Mouse (Mus musculus) adrenal gland, adult 8-10 months (tissue): ENCODE results near the gene Hcls1. TPM values are rescaled to one million over a fixed set of nuclear protein-coding genes. Genes with fewer than 3 reads are reported as not detected.

ENCODE experiments used
- DNase-seq: peaks from one replicate; pipeline ENCODE4 v3.0.0; 2022
- total RNA-seq, 4 experiments: library from RNA; stranded (reverse); gene quantifications; 2 replicates each; pipeline ENCODE4 v1.2.4; 2022

Hcls1 gene
- 10 to 100 TPM; 10.0 to 17.2 (median 13.7) TPM for total RNA-seq

DNA sequence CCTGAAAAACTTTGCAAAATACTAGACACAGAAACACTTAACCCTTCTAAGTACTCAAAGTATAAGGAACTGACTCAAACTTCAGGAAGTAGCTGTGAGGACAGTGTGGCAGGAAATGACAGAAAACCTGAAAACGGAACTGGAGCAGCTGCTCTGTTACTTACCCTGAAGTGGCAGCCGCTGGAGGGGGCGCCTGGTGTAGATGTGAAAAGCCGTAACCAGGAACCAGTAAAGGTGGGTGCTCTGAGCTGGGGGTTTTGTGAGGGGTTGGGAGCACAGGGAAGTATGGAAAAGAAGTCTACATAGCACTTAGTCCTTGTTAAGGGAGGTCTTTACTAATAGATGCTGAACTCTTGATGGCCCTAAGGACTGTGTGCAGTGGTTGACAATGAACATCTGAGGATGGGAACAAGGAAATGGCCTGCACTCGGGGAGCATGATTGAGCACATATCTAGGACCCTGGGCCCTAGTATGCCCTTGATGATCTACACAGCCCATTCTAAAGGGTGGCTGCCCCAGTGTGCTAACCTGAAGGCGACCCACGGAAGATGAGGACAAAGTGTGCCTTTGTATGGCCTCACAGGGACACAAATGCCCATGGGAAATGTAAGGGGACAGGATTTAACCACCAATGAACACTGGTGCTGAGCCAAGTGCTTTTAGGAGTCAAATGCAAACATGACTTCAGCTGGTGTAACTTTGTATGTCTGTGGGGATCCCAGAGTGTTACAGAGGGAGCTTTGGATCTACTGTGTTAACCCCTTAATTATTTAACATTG lies at the start of gene Hcls1:
TSS of gene Hcls1 (plus strand) at position 143 of the 780 bp plus-strand sequence.
- no peak for DNase-seq

DNA sequence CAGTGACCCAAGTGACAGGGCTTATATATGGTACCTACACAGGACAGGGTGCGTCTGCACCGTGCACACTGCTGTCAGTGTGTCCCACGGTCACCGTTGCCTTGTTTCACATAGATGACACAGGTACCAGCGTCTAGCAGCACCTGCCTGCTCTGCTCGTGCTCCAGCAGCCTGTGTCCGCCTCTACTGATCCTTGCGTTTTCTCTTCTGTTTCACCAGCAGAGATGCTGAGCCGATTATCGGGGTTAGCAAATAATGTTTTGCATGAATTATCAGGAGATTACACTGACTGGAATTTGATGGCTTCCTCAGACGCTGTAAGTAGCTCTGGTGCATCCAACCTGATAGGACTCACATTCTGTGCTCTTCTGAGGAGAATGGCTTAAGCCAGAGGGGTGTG lies 48.9 kb upstream of the Hcls1 start:
- DNase-seq: no peak

DNA sequence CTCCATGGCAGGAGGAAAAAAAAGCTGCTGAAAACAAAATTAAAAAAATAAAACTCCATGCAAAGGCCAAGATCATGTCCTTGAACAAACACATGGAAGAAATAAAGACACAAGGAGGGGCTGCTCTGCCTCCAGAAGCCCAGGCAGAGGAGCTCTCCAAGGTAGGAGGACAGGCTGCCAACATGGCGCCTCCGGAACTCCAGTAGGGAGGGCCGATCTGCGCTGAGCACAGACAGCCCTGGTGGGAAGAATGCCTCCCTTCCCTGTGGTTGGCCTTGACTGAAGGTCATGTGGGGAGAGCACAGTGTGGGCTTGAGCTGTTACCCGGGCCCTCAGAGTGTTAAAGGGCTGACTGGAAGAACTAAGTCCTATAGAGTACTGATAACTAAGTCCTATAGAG lies 47.2 kb upstream of the Hcls1 start:
- no peak for DNase-seq

DNA sequence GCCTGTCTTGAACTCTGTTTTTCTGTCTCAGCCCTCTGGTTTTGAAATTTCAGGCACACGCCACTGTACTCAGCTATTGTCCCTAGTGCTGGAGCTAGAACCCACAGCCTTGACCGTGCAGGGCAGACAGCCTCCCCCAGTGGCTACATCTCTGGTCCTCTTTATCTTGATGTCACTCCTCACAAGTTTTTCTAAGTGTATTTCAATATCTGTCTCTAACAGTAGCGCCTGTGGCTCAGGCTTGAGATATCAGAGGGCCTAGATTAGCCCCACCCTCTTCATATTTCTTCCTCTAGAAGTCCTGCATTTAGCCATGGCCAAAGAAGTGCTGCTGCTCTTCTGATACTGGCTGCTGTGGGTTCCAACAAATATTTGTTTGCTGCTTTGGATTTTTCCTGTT lies 44.2 kb upstream of the Hcls1 start:
- DNase-seq: no peak

DNA sequence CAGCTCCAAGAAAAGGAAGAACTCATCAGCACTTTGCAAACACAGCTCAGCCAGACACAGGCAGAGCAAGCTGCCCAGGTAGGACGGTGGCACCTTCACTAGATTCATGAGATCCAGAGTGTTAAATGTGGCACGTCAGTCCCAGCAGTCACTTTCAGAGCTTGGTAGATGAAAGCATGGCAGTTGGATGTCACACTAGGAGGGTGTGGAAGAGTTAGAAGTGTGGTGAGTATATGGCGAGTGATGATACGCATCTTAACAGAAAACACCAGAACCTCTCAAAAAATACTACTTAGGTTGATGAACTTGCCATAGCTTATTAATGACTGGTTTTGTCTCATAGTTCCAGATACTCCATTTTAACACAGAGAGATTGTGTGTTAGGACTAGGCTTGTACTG lies 43.4 kb upstream of the Hcls1 start:
- no peak for DNase-seq

DNA sequence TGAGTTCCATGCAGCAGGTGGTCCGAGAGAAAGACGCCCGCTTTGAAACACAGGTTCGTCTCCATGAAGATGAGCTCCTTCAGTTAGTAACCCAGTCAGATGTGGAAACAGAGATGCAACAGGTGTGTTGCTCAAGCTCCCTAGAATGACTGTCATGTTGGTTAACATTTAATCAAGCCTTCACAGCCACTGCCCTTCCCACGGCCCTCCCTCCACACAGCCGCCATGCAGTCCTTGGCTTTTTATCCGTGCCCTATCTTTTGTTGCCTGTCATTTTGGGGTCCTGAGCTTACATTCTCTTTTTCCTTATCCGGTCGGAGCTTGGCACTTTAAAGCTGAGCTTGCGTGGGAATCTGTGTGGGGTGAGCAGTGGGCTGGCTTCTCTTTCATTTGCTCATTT lies 41.5 kb upstream of the Hcls1 start:
- no peak for DNase-seq

DNA sequence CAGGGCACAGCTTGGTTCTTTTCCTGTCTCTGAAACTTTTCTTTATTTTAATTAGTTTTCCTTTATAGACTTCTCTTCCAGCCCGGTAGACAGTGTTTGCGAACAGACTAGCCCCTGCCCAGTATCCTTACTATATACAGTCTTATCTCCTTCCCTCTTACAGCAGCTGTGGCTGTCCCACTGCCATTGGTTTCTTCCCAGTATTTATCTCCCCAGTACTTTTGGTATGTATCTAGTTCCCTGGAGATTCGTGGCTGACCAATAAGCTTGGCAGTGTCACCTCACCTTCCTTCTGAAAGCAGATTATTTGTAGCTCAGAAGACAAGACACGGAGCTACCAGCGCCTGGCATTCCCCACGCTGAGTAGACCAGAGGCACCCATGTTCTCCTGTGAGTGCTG lies 38.1 kb upstream of the Hcls1 start:
- DNase-seq: no peak

DNA sequence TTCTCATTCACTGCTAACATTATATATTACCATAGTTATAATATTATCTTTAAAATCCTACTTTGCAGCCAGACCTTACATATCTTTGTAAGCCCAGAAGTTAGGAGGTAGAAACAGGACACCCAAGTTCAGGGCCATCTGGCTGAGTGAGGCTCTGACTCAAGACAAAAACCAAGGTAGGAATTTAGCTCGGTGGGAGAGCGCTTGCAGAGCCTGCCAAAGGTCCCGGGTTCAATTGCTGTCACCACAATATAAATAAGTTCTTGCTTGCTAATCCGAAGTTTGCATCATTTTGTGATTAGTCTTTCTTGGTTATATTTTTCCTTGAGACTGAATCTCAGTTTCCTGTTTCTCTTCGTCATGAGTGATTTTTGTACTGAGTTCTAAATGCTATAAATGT lies 31.6 kb upstream of the Hcls1 start:
- DNase-seq: peak; percentile 35

DNA sequence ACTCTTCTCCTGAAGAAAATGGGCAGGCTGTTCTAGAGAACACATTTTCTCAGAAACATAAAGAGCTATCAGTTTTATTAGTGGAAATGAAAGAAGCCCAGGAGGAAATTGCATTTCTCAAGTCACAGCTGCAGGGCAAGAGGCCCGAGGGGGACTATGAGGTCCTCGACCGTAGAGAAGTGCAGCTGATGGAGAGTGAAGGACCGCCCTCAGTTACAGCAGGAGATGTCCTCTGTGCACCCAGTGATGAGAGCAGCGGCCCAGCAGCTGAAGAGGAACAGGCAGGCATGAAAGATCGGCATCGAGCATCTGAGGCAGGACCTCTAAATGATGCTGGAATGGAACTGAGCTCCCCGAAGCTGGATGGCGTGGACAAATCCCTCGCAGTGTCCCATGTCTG lies 22.9 kb upstream of the Hcls1 start:
- DNase-seq: no peak

DNA sequence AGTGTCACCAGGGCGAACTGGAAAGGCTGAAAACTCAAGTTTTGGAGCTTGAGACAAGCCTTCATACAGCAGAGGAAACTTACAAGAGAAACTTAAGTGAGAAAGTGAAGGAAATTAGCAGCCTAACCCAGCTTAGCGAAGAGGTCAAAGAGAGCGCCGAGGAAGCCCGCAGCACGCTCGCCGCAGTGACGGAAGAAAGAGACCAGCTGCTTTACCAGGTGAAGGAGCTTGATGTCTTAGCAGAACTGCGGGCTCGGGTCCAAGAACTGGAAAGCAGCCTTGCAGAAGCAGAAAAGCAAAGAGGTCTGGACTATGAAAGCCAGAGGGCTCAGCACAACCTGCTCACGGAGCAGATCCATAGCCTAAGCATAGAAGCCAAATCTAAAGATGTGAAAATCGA lies 22.5 kb upstream of the Hcls1 start:
- DNase-seq: no peak

DNA sequence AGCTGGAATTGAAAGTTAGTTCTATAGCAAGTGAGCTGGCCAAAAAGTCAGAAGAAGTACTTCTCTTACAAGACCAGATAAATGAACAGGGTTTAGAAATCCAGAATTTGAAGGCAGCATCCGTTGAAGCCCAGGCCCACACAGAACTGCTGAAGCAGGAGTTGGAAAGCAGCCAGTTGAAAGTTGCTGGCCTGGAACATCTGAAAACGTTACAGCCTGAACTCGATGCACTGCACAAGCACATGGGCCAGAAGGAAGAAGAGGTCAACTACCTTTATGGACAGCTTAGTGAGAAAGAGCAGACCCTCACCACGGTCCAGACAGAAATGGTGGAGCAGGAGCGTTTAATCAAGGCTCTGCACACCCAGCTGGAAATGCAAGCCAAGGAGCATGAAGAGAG lies 20.6 kb upstream of the Hcls1 start:
- no peak for DNase-seq

DNA sequence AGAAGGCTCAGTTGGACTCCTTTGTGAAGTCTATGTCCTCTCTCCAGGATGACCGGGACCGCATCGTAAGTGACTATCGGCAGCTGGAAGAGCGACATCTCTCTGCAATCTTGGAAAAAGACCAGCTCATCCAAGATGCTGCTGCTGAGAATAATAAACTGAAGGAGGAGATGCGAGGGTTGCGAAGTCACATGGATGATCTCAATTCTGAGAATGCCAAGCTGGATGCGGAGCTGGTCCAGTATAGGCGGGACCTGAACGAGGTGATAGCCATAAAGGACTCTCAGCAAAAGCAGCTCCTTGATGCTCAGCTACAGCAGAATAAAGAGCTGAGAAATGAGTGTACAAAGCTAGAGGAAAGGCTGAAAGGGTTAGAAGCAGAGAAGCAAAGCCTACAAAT lies 16.3 kb upstream of the Hcls1 start:
- no peak for DNase-seq

DNA sequence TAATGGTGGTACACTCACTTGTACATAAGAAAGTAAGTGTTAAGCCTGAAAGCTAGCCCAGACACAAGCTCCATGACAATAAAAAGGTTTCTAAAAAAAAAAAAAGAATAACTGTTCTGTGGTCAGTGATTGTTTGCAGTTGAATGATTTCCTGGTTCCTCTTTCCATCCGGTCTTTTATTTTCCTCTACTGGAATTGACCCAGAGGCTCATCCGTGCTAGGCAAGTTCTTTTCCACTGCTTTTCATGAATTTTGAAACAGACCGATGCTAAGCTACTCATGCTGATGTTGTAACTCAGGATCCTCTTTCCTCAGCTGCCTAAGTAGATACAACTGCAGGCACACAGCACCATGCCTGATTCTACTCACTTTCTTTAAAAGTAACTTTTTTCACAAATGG lies 14.4 kb upstream of the Hcls1 start:
- no peak for DNase-seq

DNA sequence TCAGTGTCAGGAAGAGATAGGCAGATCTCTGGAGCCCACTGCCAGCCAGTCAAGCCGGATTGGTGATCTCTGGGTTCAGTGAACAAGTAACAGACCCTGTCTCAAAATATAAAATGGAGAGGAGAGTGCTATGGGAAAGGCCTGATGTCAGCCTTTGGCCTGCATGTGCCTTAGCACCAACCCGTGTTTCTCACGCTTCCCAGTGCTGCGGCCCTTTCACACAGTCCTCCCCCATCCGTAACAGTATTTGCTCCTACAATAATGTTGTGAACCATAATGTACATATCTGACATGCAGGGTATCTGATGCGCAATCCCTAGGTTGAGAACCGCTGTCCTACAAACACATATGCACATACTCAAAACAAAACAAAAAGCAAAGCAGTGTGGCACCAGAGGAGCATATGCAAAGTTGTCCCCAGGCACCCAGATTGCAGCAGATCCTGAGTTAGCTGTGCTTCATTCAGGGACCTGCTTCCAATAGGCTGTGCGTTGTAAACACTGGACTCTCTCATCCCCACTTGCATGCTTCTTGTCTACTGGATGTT lies 13.6 kb upstream of the Hcls1 start:
- no peak for DNase-seq

DNA sequence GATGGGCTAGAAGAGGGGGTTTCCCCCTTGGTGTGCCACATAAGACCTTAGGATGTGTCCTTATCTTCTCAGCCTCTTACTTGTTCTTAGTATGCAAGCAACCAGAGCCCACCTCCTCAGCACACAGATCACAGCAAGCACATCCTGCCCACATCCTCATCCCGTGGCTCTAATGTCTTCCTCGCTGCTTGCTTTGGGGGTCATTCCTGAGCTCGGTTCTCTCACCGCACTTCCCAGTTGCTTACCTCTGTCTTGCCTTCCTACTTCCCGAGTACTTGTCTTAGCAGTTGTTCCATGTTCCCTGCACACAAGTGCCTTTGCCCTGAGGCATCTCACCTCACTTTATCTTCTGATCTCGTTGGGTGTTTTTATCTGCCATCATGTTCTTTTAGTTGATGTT lies 12.8 kb upstream of the Hcls1 start:
- DNase-seq: no peak

DNA sequence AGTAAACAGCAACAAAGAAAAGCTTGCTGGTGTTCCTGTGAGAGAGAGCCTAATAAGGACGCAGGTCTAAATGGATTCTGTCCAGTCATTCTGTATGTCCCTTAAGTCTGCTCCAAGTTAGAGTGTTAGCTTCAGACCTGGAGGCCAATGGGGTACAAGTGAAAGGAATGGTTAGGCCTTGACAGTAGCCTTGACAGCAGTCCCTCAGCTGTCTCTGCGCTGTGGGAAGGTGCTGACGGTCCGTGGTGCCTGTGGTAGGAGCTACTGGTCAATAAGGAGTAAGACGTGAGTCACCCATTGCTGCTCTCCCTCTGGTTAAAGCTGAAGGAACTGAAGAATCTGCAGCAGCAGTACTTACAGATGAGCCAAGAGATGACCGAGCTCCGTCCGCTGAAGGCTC lies 10.5 kb upstream of the Hcls1 start:
- no peak for DNase-seq

DNA sequence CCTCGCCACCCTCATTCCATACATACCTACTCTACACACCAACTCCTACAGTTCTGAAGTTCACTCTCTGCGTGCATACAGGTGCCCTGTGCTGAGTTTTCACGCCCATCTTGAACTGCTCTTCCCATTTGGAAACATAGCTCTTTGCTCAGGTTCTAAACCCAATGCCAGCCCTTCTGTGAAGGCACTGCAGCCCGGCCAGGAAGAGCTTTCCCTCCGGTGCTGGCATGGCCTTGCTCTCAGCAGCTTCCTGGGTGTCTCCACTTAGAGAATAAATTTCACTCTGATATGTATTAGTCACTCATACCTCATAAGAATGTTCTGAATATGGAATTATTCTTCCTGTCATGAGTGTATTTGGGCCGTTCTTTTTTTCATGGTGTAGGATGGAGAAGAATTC lies 9.4 kb upstream of the Hcls1 start:
- DNase-seq: no peak

DNA sequence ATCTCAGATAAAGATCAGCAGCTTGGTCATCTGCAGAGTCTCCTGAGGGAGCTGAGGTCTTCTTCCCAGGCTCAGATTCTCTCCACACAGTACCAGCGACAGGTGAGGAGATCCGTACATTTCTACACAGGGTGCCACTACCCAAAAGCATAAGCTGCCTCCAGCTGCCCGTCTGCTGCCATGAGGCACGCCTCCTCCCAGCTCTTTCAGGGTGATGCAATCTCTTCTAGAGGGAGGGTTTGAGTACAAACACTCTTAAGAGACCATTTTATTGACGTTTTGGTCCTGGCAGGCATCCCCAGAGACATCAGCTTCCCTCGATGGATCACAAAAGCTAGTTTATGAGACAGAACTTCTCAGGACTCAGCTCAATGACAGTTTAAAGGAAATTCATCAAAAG lies 9.0 kb upstream of the Hcls1 start:
- DNase-seq: no peak

DNA sequence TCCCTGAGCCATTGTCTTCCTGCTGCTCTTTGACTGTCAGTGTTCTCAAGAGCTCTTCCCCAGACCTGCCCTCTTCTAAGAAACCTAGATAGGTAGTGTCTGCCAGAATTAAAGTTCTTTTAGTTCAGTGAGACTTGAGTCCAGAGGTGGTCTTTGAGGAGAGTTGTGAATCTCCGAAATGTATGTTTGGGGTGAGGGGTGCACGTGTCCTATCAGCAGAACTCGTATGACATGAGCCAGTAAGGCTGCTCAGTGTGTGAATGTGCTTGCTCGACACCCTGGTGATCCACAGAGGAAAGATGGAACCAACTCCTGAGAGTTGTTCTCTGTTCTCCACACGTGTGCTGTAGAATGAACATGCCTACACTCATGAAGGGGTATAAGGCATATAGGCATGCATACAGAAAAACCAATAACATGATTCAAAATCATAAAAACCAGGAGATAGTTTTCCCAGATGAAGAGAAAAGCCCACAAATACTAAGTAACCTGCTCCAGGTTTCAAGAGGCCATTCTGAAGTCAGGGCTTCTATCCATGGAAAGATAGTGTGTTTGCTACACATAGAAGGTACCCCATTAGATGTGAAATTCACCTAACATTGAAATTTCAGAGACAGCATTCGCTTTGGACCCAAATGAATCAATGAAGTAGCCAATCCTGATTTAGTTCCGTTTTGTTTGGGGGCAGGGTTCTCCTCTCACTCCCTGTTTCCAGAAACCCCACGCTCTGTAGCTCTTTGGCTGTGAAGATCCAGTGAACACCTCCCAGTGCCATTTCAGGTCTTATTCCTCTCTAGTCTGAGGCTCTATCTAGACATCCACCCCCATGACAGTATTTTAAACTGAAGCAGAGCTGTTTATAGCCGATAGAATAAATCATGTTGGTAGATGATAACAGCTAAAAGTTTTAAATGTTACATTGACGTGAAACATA lies 8.0 kb upstream of the Hcls1 start:
- no peak for DNase-seq

DNA sequence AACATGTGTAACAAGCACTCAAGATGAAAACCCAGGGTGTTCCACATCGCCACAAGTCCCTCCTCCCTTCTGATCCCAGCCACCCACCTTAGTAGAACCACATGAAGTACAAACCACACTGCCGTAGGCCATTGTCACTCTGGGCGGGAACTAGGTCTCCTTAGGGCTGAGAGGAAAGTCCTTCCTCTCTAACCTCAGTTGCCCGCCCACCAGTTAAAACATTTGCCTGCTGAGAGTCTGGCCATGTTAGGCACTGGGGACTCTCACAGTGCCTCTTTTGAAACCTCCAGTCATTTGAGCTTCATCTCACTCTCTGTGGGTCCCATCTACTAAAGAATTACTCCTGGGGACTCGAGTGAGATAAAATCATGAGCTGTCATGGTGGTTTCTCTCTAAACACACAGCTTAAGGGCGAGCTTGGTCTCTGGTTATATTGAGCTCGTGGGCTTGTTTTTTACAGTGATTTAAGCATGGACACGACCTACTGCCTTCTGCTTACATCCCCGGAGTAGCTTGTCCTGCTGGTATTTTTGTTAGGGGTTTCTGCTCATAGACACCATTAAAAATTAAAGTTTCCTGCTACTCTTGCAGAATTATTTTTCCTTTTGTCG lies 7.2 kb upstream of the Hcls1 start:
- no peak for DNase-seq

DNA sequence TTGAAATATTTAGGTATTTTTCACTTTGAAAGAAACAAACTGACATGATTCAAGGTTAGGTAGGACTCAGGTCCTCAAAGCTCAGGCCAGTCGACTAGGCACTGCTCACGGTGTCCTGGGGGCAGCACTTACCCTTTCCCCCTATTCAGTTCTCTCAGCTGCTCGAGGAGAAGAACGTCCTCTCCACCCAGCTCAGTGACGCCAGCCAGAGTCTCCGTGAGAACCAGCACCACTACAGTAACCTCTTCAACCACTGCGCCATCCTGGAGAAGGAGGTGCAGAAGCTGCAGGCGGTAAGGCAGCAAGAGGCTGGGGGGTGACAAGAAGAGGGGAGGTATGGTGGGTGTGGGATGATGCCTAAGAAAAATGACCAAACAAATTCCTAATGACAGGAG lies 6.7 kb upstream of the Hcls1 start:
- no peak for DNase-seq

DNA sequence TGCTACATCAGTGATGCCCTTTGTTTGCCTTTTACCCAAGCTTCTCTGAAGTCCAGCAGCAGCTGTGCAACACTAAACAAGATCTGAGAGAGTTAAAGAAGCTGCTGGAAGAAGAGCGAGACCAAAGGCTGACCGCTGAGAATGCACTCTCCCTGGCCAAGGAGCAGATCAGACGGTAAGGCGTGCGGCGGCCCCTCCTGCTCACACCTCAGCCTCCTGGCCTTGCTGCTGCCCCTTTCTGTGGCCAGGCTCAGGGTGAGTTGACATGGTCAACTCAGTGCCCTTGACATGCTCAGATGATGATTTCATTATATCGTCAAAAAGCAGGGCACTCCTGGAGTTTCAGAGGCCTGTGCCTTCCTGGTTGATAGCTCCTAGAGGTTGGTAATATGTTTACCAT lies 5.6 kb upstream of the Hcls1 start:
- DNase-seq: peak; percentile 57
